Mouse (Mus musculus) forebrain, embryonic 14.5 days (tissue): ENCODE results near the gene Uck2. TPM values are rescaled to one million over a fixed set of nuclear protein-coding genes. Genes with fewer than 3 reads are reported as not detected.
A peak's percentile ranks its signal among the peaks of the same experiment; 100 is the strongest.

Experiments used
- ATAC-seq: fragments of 200-750 bp; cut with Nextera tagmentation; 2 replicates; pipeline ENCODE4 v1.8.0; 2017; ENCODE audit warnings: mild to moderate bottlenecking, moderate library complexity
- DNase-seq: peaks from one replicate; pipeline ENCODE4 v3.0.0-alpha.2; 2015; ENCODE audit warnings: low spot score
- H3K27ac ChIP-seq: fragments of 300-500 bp; sonication (generic); 2 replicates; pipeline ENCODE4 v1.5.1; 2014; ENCODE audit warnings: low read depth, mild to moderate bottlenecking, control low read depth, low read length, moderate library complexity
- H3K27me3 ChIP-seq: fragments of 300-500 bp; sonication (generic); replicated peaks from 2 replicates; pipeline ENCODE4 v1.6.1; 2014; ENCODE audit warnings: low read length, control low read depth, mixed read lengths; ENCODE audit not compliant: control insufficient read depth, insufficient read depth
- H3K36me3 ChIP-seq: fragments of 300-500 bp; sonication (generic); 2 replicates; pipeline ENCODE4 v1.6.1; 2014; ENCODE audit warnings: low read length, control low read depth; ENCODE audit not compliant: control insufficient read depth, insufficient read depth
- H3K4me1 ChIP-seq: fragments of 300-500 bp; sonication (generic); 2 replicates; pipeline ENCODE4 v1.6.1; 2014; ENCODE audit warnings: antibody characterized with exemption, low read length, control low read depth; ENCODE audit not compliant: control insufficient read depth, insufficient read depth
- H3K4me2 ChIP-seq: fragments of 300-500 bp; sonication (generic); 2 replicates; pipeline ENCODE4 v1.6.1; 2014; ENCODE audit warnings: mild to moderate bottlenecking, control low read depth, low read length
- H3K4me3 ChIP-seq: fragments of 300-500 bp; sonication (generic); 2 replicates; pipeline ENCODE4 v1.5.1; 2014; ENCODE audit warnings: low read depth, low read length, control low read depth
- H3K9ac ChIP-seq: fragments of 300-500 bp; sonication (generic); 2 replicates; pipeline ENCODE4 v1.6.1; 2014; ENCODE audit warnings: mild to moderate bottlenecking, low read length, control low read depth, moderate library complexity
- H3K9me3 ChIP-seq: fragments of 300-500 bp; sonication (generic); replicated peaks from 2 replicates; pipeline ENCODE4 v1.6.1; 2016; ENCODE audit warnings: low read length, control low read depth, mixed read lengths; ENCODE audit not compliant: control insufficient read depth
- WGBS: fragments of 180-500 bp; shearing (Covaris S2); extraction: QIAGEN DNeasy Blood & Tissue Kit; methylation state at CpG from one replicate; pipeline ENCODE4 v1.1.7; 2014; 5-methylcytosine and 5-hydroxymethylcytosine counted together
- polyA plus RNA-seq: library from polyadenylated mRNA; unstranded; fragments of >200 nt; fragmentation: Nextera tagmentation; extraction: Ambion mirVana; gene quantifications from 2 replicates; pipeline ENCODE4 v1.2.1, GENCODE M21; 2014

The Uck2 gene
- polyA plus RNA-seq, 1 experiment from 2014 or later: 54.1 TPM

DNA sequence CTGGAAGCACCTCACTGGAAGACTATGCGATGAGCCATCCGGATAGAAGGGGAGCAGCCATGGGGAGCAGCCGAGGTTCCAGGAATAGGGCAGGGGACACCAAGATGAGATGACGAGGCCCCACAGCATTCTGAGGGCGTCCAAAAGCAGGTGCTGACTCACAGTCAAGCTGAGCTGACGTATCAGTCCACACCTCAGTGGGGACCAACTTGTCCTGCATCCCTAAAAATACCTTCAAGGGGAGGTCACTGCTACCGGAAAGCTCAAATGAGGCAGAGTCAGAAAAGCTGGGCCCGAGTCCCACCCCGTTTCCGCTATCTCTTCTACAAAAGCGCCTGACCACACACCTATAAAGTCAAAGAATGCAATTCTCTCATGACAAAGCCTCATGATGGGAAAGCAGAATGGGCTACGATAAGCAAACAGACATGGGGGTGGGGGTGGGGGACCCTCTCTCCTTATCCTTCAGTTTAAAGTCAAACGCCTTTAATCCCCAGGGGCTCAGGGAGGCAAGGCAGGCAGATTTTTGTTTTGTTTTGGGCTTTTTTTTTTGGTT, 5.9 kb downstream of the Uck2 start:
- Histone ChIP-seq H3K9me3 (no peaks in the 10 kb centered on the region), H3K27me3 (no peaks in the 10 kb centered on the region), H3K4me1 (peaks cover 12% of the 10 kb centered on the region), H3K36me3 (0 out of 2 replicates have a peak, but pooled peaks cover 9% of the 10 kb centered on the region), H3K27ac (no peak overlapping the region), H3K4me2 (no peak overlapping the region), H3K4me3 (no peak overlapping the region), H3K9ac (no peak overlapping the region)
- ATAC-seq (no peak), DNase-seq (no peak)
- WGBS: 83% methylated on average over 13 of the region's 13 CpGs

- 89% methylated on average over 6 of the region's 6 CpGs for WGBS
- Histone ChIP-seq H3K36me3 (0 out of 2 replicates have a peak, but pooled peaks cover 9% of the 10 kb centered on the region), H3K27me3 (no peaks in the 10 kb centered on the region), H3K27ac (no peak overlapping the region), H3K4me2 (no peak overlapping the region), H3K9me3 (no peaks in the 10 kb centered on the region), H3K4me3 (no peak overlapping the region), H3K9ac (no peak overlapping the region), H3K4me1 (peaks cover 17% of the 10 kb centered on the region)
- no peak for DNase-seq
- ATAC-seq: no peak
Measured at GRCm38 (mm10) chr1:167278395-167278794, 6.7 kb downstream of the Uck2 start.

- peaks cover 26% of the 10 kb centered on the region for H3K4me1 ChIP-seq
- no peak overlapping the region for H3K27ac ChIP-seq
- H3K27me3 ChIP-seq: no peaks in the 10 kb centered on the region
- no peak overlapping the region for H3K4me3 ChIP-seq
- no peak for DNase-seq
- H3K9ac ChIP-seq: no peak overlapping the region
- 0 out of 2 replicates have a peak, but pooled peaks cover 5% of the 10 kb centered on the region for H3K36me3 ChIP-seq
- H3K9me3 ChIP-seq: no peaks in the 10 kb centered on the region
- 90% methylated on average over 12 of the region's 12 CpGs for WGBS
- ATAC-seq: no peak
- no peak overlapping the region for H3K4me2 ChIP-seq
Measured at GRCm38 (mm10) chr1:167274646-167275390, 10.3 kb downstream of the Uck2 start.

- 65% methylated on average over 14 of the region's 14 CpGs for WGBS
- no peak for ATAC-seq
Measured at GRCm38 (mm10) chr1:167273380-167274163, 11.5 kb downstream of the Uck2 start.

DNA sequence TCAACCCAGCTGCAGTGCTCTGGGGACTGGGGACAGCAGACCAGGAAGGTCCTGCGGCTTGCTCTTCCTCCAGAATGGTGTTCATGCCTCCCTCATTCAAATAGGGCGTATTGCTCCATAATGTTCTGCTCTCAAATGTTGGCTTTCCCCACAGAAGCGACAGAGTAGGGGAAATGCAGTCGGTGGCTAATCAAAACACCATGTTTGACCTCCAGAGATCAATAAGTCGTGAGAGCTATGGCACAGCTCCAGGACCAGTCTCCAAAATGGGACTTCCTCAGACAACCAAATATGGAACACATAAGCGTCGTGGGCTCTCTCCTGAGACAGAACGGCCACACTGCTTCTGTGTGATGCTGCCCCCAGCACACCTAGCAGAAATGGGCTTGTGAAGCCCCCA, 13.3 kb downstream of the Uck2 start:
- 75% methylated on average over 8 of the region's 8 CpGs for WGBS
- H3K36me3 ChIP-seq: no peaks in the 10 kb centered on the region
- 0 out of 2 replicates have a peak overlapping the region, but pooled peaks have one; percentile 81 for H3K27ac ChIP-seq
- H3K4me1 ChIP-seq: peaks cover 32% of the 10 kb centered on the region
- no peaks in the 10 kb centered on the region for H3K9me3 ChIP-seq
- no peak overlapping the region for H3K4me3 ChIP-seq
- H3K4me2 ChIP-seq: no peak overlapping the region
- DNase-seq: no peak
- ATAC-seq: no peak
- H3K27me3 ChIP-seq: no peaks in the 10 kb centered on the region
- no peak overlapping the region for H3K9ac ChIP-seq

More at GRCm38 (mm10) chr1:167273380-167274163, 11.5 kb downstream of the Uck2 start:
- Histone ChIP-seq H3K9me3 (no peaks in the 10 kb centered on the region), H3K4me1 (peaks cover 32% of the 10 kb centered on the region), H3K9ac (no peak overlapping the region), H3K27ac (no peak overlapping the region; the same call in 1 of the 2 replicates), H3K36me3 (no peaks in the 10 kb centered on the region), H3K4me2 (no peak overlapping the region), H3K27me3 (no peaks in the 10 kb centered on the region), H3K4me3 (no peak overlapping the region)
- no peak for DNase-seq

- Histone ChIP-seq H3K4me3 (no peak overlapping the region), H3K4me2 (peak overlapping the region; percentile 51; the same call in 1 of the 2 replicates), H3K27me3 (no peaks in the 10 kb centered on the region), H3K27ac (peak overlapping the region; percentile 81; the same call in 1 of the 2 replicates), H3K9ac (no peak overlapping the region), H3K4me1 (peaks cover 32% of the 10 kb centered on the region), H3K36me3 (no peaks in the 10 kb centered on the region), H3K9me3 (no peaks in the 10 kb centered on the region)
- 30% methylated on average over 4 of the region's 4 CpGs for WGBS
- ATAC-seq (peak; percentile 11; the same call in 1 of the 2 replicates), DNase-seq (no peak)
Measured at GRCm38 (mm10) chr1:167271304-167271703, 13.8 kb downstream of the Uck2 start.

GRCm38 (mm10) chr1:167270342-167271111, 14.6 kb downstream of the Uck2 start:
- H3K4me3 ChIP-seq: peak overlapping the region; percentile 15
- peaks cover 32% of the 10 kb centered on the region for H3K4me1 ChIP-seq
- no peaks in the 10 kb centered on the region for H3K27me3 ChIP-seq
- DNase-seq (peak; percentile 79), ATAC-seq (peak; percentile 76)
- H3K4me2 ChIP-seq: peak overlapping the region; percentile 51
- no peaks in the 10 kb centered on the region for H3K9me3 ChIP-seq
- 4% methylated on average over 19 of the region's 19 CpGs for WGBS
- H3K27ac ChIP-seq: peak overlapping the region; percentile 81
- no peaks in the 10 kb centered on the region for H3K36me3 ChIP-seq
- H3K9ac ChIP-seq: peak overlapping the region; percentile 46

DNA sequence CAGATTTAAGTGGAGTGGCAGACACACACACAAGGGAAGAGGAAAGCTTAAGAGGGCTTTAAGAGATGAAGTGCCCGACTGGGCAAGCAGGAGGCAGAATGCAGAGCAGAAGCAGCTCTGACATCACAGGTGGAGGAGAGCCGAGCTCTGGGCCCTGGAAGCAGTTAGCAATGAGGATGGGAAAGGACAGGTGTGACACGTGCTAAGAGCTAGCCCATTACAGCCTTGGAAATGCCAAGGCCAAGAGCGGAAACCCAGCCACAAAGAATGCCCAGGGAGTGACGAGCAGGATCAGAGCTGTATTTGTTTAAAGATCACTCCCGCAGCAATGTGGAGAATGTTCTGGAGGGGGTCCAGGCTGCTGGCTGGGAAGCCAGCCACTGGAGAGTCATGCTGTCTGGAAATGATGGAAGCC, 15.3 kb downstream of the Uck2 start:
- H3K4me2 ChIP-seq: peak overlapping the region; percentile 51
- 8% methylated on average over 6 of the region's 6 CpGs for WGBS
- no peaks in the 10 kb centered on the region for H3K36me3 ChIP-seq
- ATAC-seq: peak; percentile 53
- peak overlapping the region; percentile 46; the same call in 1 of the 2 replicates for H3K9ac ChIP-seq
- peaks cover 32% of the 10 kb centered on the region for H3K4me1 ChIP-seq
- no peak overlapping the region for H3K4me3 ChIP-seq
- H3K27ac ChIP-seq: peak overlapping the region; percentile 81
- H3K27me3 ChIP-seq: no peaks in the 10 kb centered on the region
- H3K9me3 ChIP-seq: no peaks in the 10 kb centered on the region
- peak; percentile 83 for DNase-seq
